Mouse (Mus musculus) central nervous system, embryonic 14 days (tissue): ENCODE measurements around the gene Soga1. TPM values are rescaled to one million over a fixed set of nuclear protein-coding genes. Genes with fewer than 3 reads are reported as not detected.

Source experiments
- polyA plus RNA-seq: library from polyadenylated mRNA; depleted of rRNA; stranded (reverse); fragments of >200 nt; gene quantifications from 2 replicates; pipeline ENCODE4 v1.2.3, GENCODE M21; 2012; rRNA removed

Gene Soga1
- polyA plus RNA-seq = 21.5 and 22.0 TPM in 2 replicates

DNA sequence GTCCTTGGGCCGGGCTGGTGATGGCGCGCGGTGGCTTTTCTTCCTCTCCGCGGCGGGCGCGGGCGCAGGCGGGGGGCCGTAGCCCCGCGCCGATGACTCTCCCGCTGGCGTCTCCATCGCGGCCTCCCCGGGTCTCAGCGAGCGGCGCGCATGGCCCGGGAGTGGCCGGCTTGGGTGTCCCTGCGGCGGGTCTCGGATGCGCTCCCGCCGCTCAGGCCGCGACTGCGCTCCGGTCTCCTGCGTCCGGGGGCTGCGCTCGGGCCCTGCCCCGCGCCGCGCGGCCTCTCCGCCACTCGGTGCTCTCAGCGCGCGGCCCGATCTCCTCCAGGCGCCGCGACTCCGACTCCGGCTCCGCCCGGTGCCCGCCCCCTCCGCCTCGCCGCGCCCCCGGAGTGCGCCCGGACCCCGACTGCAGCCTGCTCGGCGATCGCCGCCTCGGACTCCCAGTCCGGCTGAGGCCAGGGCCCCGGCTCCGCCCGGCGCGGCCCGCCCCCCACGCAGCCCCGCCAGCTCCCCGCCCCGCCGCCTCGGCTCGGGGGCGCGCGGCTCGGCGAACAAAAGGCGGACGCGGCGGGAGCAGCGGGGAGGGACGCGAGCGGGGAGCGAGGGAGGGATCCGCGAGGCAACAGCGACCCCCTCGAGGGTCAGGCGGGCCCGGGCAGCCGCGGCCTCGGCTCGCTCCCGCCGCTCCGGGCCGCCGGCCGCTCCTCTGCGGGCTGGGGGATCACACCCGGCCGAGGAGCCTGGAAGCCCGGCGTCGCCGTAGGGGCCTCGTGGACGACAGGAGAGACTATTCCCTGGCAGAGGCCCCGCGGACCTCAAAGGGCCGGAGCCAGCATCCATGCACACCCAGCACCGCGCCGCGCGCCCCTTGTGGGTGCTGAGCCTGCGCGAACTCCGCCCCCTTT, at the start of gene Soga1:
Gene Soga1, minus strand, starts transcription at position 462 of the 908 bp plus-strand sequence.

GRCm38 (mm10) chr2:157086796-157087195, 7.7 kb upstream of the Soga1 start, which contains the start of gene Tldc2:
TSS of gene Tldc2 (plus strand) at chr2:157087055.

GRCm38 (mm10) chr2:157006511-157007233, 72.4 kb downstream of the Soga1 start, which contains the start of gene Dsn1:
TSS of gene Dsn1 (minus strand) at chr2:157007154.

GRCm38 (mm10) chr2:156991470-156992319, 87.4 kb downstream of the Soga1 start, which contains the start of gene Ndrg3:
TSS of gene Ndrg3 (minus strand) at chr2:156992056.

Other genes starting within 250 kb of the Soga1 start
- 34.8 and 43.8 TPM in 2 replicates for gene Tgif2, start 239.2 kb downstream of the Soga1 start, polyA plus RNA-seq
- 4.2 and 4.7 TPM in 2 replicates for gene 4930518I15Rik, start 221.3 kb downstream of the Soga1 start, polyA plus RNA-seq
- gene Rab5if, start 216.1 kb downstream of the Soga1 start, polyA plus RNA-seq = 104 TPM in 2 replicates
- gene Sla2, start 192.1 kb downstream of the Soga1 start, polyA plus RNA-seq = 0.06 TPM in 2 replicates
- gene Ndrg3, start 87.2 kb downstream of the Soga1 start, polyA plus RNA-seq = 112 and 118 TPM in 2 replicates
- gene Dsn1, start 72.1 kb downstream of the Soga1 start, polyA plus RNA-seq = 17.1 and 21.8 TPM in 2 replicates
- 0.14 TPM in 2 replicates for gene Tldc2, start 7.8 kb upstream of the Soga1 start, polyA plus RNA-seq
- 21.3 and 24.9 TPM in 2 replicates for gene Samhd1, start 56.0 kb upstream of the Soga1 start, polyA plus RNA-seq
- 15.1 and 18.8 TPM in 2 replicates for gene Rbl1, start 125.3 kb upstream of the Soga1 start, polyA plus RNA-seq
- 178 and 207 TPM in 2 replicates for gene Rpn2, start 199.8 kb upstream of the Soga1 start, polyA plus RNA-seq
- 0.25 and 0.29 TPM in 2 replicates for gene Mroh8, start 200.3 kb upstream of the Soga1 start, polyA plus RNA-seq